Mouse (Mus musculus): Measurements from ENCODE around the gene Slc10a1.

Slc10a1 gene

DNA sequence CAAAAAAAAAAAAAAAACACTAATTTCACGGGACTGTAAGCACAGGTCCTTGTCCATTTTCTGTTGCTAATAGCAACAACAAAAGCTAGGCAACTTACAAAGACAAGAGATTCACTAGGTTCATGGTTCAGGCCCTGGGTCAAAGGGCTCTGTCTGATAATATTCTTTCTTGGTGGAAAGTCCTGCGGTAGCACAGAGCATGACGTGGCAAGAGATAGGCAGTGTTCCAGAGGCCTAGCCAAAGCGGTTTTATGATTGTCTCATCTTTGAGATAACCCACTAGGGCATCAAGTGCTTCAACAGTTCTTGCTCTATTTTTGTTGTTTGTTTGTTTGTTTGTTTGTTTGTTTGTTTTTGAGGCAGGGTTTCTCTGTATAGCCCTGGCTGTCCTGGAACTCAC lies 42.0 kb downstream of the Slc10a1 start:
- no peak for DNase-seq

GRCm38 (mm10) chr12:80925919-80926318 lies 42.6 kb downstream of the Slc10a1 start:
- DNase-seq: no peak

DNA sequence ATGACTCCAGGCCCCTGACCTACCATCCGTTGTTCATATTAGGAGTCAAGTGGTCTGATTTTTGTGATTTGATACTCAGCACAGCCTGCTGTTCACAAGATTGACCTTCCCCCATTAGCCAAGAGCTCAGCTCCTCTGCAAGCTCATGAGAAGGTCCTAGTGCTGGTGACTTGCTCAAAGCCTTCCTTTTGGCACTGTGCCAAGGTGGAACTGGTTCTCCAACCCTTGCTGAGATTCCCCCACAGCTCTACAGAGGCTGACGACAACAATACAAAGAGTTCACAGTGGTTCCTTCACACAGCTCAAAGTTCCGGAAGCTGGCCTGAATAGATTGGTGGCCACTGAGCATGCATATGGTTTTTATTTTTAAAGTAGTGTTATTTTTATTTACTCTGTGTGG lies 44.3 kb downstream of the Slc10a1 start:
- DNase-seq: no peak

- no peak for DNase-seq
Measured at GRCm38 (mm10) chr12:80923602-80924001, 44.9 kb downstream of the Slc10a1 start.

GRCm38 (mm10) chr12:80922869-80923268 lies 45.6 kb downstream of the Slc10a1 start:
- no peak for DNase-seq

DNA sequence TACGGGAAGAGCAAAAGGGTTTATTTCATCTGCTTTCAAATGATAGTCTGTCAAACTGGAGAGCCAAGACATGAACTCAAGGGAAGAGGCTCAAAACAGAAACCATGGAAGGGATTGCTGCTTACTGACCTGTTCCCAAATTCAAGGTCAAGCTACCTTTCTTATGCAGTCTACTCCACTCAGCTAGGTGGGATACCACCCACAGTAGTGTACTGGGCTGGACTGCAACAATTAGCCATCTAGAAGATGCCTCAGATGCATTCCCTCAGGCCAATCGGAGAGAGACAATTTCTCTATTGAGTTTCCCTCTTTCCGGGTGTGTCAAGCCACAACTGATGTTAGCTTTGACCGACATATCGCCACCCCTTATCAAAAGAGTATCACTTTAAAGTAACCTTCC lies 47.2 kb downstream of the Slc10a1 start:
- no peak for DNase-seq

- no peak for DNase-seq
Measured at GRCm38 (mm10) chr12:80917764-80918163, 50.7 kb downstream of the Slc10a1 start.

GRCm38 (mm10) chr12:80909631-80910030 lies 58.9 kb downstream of the Slc10a1 start:
- DNase-seq: no peak
